Mouse (Mus musculus): ENCODE measurements around the gene Ncapd2. TPM values are rescaled to one million over a fixed set of nuclear protein-coding genes. Genes with fewer than 3 reads are reported as not detected.

Gene Ncapd2
- total RNA-seq (2022) = 10 to 100 TPM in 2 of 4 experiments, 1 to 10 TPM in 2; 7.3 to 14.0 (median 9.1) TPM

DNA sequence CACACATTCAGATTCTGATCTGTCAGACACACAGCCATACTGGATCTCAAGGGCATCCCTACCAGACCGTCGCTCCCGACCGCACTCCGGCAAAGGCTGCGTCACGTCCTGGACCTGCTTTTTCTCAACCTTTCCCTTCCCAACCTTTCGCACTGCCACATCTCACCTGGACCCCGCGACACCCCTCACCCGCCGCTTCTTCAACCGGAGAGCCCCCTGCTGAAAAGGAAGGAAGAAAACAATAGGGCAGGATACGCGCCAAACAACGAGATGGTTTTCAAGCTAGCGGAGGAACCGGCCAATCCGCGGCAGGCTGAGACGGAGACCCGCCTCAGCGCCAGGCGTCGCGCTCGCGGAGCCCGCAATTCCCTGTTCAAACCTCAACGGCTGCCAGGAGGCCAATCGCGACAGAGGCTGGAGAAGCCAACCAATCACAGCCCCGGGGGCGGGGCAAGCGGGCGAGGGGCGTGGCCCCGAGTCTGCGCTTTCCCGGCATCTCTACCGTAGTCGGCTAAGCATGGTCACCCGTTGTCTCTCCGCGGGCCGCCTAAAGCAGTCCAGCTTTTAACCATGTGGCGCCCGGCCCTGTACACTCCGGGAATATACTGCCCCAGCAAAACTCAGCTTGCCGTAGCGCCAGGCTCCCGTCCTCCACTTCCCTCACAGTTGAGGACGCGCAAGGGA lies at the start of gene Ncapd2, which contains the start of gene Mrpl51:
Gene Ncapd2 (minus strand): TSS at position 370 of the 684 bp plus-strand sequence.
Gene Mrpl51 (plus strand): TSS at position 470 of the 684 bp plus-strand sequence.
- DNase-seq (ENCODE audit: low spot score in 2 of 2) = peak; percentile 95 to 96

- no peak for DNase-seq (ENCODE audit: low spot score in 2 of 2)
Measured at GRCm38 (mm10) chr6:125240617-125241016, 49.1 kb upstream of the Ncapd2 start.

- DNase-seq (ENCODE audit: low spot score in 2 of 2) = no peak
Measured at GRCm38 (mm10) chr6:125239547-125239946, 48.0 kb upstream of the Ncapd2 start.

GRCm38 (mm10) chr6:125238396-125238795 lies 46.9 kb upstream of the Ncapd2 start:
- no peak for DNase-seq (ENCODE audit: low spot score in 2 of 2)

GRCm38 (mm10) chr6:125237421-125237820 lies 45.9 kb upstream of the Ncapd2 start:
- DNase-seq (ENCODE audit: low spot score in 2 of 2) = no peak

- no peak for DNase-seq (ENCODE audit: low spot score in 2 of 2)
Measured at GRCm38 (mm10) chr6:125236782-125237181, 45.3 kb upstream of the Ncapd2 start, which contains the start of gene Cd27. Gene Cd27, minus strand, starts transcription at chr6:125237010.

DNA sequence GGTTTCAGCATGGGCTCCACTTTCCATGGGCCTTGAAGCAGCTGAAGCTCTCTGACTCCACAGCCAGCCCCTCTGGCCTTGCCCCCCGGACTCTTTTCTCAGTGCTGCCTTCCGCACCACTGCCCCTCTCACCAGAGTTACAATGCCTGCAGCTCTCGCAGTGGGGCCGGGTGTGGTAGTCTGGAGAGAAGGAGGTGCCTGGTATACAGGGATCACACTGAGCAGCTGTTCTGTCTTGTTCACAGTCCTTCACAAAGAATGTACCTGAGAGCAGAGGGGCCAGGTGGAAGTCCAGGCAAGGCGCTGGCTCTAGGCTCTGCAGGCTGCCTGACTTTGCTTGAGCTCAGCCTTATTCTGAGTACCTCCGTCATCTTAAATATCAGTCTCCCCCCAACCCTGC lies 44.8 kb upstream of the Ncapd2 start:
- DNase-seq (ENCODE audit: low spot score in 2 of 2) = no peak

DNA sequence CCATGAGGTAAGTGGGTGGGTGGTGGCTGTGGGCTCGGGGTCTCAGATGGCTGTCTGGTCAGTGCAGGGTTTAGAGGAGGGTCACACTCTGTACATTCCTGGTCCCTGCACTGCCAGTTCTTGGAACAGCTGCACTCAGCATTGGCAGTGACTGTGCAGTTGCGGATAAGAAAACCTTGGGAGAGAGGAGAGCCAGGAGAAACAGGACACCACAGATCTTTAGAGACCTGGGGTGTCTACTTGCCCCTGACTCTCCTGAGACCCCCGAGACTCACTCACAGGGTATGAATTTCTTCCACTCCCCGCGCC lies 43.0 kb upstream of the Ncapd2 start:
- no peak for DNase-seq (ENCODE audit: low spot score in 2 of 2)

DNA sequence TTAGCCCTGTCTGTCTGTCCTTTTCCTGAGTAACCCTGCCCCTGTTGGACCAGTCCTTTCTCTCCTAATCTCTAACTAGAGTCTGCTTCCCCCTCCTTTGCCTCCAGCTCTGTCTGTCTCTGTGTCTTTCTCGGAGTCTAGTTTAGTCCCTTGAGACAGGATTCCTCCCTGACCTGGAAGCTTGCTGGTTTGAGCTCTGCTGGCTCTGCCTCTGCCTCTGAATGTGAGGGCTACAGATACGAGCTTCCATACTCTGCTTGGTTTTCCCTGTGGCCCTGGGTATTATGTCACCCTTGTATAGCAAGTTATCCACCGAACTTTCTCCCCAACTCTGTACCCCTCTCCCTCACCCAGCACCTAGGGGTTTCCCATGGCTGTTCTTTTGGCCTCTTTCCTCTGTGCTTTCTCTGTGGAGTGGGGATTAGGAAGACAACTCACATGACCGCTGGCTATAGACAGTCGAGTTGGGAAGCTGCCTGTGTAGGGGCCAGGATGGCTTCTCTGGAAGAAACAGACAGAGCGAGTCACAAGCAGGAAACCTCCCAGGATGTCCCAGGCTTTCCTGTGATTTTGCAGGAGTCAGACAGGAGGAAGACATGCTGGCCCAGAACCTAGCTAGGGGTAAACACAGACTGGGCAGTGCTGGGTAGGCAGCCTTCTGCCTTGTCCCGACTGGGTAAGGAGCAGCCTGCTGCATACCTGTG lies 42.5 kb upstream of the Ncapd2 start:
- DNase-seq (ENCODE audit: low spot score in 2 of 2) = no peak

- DNase-seq (ENCODE audit: low spot score in 2 of 2) = no peak
Measured at GRCm38 (mm10) chr6:125232516-125232915, 41.0 kb upstream of the Ncapd2 start.

DNA sequence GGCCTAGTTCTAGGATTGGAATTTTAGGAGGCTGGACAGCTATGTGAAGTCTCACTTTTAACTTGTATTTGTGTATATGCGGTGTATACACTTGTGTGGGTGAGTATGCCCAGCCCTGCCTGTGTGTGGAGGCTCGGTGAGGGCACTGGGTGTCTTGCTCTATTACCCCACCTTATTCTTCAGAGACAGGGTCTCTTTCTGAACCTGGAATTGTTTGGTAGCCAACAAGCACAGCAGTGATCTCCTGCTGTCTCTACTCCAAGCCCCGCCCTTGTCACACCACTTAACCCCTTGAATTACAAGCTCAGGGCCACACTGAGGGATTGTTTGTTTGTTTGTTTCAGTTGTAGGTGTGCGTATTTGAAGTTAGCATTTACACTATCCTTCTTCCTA lies 40.5 kb upstream of the Ncapd2 start:
- DNase-seq (ENCODE audit: low spot score in 2 of 2) = no peak

DNA sequence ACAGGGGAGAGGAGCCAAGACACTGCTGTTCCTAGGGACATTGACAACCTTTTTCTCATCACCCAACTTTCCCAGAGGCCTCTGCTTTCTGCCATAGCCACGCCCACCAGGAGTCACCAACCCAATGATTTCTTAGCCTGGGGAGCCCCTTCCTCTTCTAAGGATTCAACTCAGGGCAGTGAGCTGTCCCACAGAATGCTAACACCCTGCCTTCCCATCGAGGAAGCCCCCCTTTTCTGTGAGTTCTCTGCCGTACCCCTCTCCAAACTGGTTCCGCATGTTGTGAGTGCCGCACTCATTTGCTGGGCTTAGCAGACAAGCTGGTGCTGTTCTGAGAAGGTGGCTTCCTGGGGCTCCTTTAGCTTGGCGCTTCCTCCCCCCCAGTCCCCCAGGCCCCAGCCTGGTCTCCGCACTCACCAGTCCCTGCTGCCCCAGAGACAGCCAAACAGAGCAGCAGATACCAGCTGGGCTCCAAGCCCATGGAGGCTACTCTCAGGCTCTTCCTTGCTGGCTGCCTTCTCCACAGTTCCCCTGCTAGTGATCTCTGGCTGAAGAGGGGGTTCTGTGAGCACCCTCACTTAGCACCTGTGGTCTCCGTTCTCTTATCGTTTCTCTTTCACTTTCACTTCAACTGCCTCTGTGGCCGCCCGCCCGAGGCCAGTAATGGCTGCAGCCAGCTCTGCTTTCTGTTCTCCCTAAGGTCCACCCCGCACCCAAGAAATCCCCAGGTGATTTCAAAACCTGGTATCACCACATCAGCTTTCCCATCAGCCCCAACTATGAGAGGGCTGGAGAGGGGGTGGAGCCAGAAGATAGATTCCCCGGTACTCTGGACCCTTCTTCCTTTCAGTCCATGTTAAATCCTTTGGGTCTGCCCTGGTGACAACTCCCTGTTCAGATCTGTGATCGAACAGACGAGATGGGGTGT lies 39.9 kb upstream of the Ncapd2 start, which contains the start of gene Tapbpl:
Gene Tapbpl (minus strand): TSS at position 744 of the 928 bp plus-strand sequence.
- peak; percentile 31 to 33 for DNase-seq (ENCODE audit: low spot score in 2 of 2)

GRCm38 (mm10) chr6:125230571-125230970 lies 39.1 kb upstream of the Ncapd2 start:
- DNase-seq (ENCODE audit: low spot score in 2 of 2) = no peak

DNA sequence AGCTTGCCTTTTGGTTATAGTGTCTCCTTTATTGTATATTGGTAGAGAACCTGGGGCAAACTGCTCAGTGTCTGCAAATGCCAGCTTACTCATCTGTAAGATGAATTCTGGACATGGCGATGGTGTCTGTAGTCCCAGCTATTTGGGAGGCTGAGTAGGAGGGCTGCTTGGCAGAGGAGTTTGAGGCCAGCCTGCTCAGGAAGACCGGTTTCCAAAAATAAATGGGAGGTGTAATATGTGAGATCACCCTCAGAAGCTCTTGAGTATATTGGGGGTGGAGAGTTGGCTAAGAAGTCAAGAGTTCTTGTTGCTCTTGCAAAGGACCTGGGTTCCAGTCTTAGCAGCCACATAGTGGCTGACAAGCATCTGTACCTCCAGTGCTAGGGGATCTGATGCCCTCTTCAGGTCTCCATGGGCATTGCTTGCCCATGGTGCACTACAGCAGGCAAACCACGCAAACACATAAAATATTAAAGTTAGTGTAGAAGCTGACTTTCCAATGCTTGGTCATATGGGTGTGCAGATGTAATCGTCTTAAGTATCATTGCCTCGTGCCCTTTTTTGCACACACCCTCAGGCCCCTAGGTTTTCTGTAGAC lies 34.1 kb upstream of the Ncapd2 start:
- DNase-seq (ENCODE audit: low spot score in 2 of 2) = no peak

DNA sequence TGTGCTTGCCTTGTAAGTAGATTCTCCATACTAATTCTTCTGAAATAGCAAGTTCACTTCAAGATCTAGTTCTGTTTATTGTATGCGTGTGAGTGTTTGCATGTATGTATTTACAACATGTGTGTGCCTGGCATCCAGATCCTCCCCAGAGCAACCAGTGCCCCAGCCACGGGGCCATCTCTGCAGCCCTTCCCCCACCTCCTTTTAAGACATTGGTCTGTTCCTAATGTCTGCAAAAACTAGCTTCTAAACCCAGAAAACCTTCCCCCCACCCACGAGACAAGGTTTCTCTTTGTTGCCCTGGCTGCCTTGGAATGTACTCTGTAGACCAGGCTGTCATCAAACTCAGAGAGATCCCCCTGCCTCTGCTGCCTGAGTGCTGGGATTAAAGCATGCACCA lies 31.1 kb upstream of the Ncapd2 start:
- no peak for DNase-seq (ENCODE audit: low spot score in 2 of 2)

GRCm38 (mm10) chr6:125222146-125222545 lies 30.6 kb upstream of the Ncapd2 start:
- DNase-seq (ENCODE audit: low spot score in 2 of 2) = no peak

DNA sequence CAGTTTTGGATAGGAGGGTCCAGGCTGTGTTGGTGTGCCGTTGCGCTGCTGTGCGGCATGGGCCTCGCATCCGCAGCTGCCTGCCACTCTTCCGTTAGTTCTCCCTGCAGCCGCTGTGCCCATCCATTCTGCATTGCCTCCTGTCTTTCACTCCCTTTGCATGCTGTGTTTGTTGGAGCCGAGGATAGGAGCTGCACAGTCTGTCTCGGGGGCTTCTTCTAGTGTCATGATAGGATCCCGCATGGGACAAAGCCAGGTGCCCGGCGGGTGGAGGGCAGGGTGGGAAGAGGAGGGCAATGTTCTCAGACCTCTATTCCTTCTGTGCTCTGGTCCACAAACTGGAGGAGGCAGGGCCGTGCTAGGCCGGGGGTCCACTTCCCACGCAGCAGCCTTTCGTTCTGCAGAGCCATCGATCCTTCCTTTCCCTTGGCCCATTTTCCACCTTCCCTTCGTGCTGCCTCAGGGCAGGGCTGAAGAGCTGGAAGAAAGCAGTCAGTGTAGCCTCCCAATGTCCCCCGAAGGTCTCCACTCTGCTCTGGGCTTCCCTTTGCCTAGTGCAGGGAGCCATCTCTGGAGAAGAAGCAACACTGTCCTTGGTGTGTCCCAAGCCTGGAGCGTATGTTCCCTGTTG lies 29.7 kb upstream of the Ncapd2 start:
- no peak for DNase-seq (ENCODE audit: low spot score in 2 of 2)

DNA sequence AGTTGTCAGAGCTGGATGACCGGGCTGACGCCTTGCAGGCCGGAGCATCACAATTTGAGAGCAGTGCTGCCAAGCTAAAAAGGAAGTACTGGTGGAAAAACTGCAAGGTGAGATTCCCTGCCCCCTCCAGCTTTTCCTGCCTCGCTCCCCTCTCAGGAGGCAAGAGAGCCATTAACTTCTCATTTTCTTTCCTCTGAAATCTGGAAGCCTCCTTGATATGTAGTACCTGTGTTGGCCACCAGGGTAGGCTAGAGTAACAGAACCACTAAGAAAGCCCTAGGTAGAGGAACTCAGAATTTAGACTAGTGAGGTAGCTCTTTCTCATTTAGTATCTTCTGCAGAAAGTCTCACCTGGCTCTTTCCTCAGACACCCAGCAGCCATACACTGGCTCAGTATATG lies 27.5 kb upstream of the Ncapd2 start:
- DNase-seq (ENCODE audit: low spot score in 2 of 2) = peak in 1 of 2 experiments; percentile 47

DNA sequence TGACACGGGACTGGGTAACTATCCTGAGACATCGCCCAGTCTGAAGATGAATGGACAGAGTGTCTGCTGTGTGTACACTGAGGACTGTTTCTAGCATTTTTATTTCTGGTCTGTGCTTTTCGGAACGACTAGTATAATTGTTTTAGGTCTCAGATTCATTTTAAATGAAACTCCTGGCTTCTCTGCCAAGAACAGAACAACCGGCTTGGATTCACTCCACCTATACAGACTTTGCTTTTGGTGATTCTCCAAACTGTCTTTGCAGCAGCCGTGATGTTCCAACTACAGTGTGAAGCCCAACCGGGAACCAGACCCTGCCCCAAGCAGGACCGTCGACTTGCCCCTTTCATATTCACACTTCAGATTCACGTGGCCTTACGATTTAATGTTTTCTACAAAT lies 26.4 kb upstream of the Ncapd2 start:
- DNase-seq (ENCODE audit: low spot score in 2 of 2) = no peak

GRCm38 (mm10) chr6:125216898-125217297 lies 25.4 kb upstream of the Ncapd2 start:
- DNase-seq (ENCODE audit: low spot score in 2 of 2) = no peak
